Mouse (Mus musculus) urinary bladder, postnatal 4 days (tissue): ENCODE results near the gene Zfp296.
"Not testable (repeated sequence)": the region's sequence is repeated elsewhere in the genome, so short reads cannot be mapped to it uniquely, and the experiment has no call there.

ENCODE experiments used
- DNase-seq, 2 experiments: peaks; one replicate each; pipeline ENCODE4 v3.0.0; 2021 to 2022; ENCODE audit warnings: low spot score in 2 of 2

Zfp296 gene

DNA sequence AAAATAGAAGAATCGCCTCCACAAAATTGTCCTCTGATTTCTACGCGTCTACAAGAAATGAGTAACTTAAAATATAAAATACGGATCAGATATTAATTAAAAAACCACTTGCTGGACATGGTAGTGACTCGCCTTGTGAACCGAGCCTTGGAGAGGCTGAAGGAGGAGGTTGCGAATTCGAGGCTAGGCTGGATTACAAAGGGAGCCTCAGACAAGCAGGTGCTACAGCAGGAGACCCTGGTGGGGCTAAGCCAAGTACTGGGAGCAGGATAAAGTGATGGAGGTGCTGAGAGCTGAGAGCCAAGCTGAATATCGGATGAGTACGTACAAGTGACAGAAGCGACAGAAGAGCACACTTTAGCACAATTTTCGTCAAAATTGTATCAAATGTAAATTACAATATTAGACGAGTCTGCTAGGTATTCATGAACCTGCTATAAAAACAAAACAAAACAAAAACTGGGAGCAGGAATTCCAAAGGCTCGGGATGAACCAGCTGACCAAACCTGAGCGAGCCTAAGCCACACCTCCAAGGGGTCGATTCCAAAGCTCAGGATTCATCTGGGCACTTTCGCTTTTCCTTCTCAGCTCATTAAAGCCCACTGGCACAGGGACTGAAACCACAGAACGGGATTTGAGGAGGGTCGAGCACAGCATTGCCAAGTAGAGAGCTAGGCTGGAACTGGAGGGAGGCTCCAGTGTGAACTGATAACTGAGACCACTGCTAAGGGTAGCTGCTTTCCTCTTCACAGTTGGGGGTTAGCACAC, 14.3 kb upstream of the Zfp296 start, which contains the start of gene Ppp1r37:
Gene Ppp1r37, minus strand, starts transcription at position 434 of the 768 bp plus-strand sequence.
- no peak for DNase-seq

DNA sequence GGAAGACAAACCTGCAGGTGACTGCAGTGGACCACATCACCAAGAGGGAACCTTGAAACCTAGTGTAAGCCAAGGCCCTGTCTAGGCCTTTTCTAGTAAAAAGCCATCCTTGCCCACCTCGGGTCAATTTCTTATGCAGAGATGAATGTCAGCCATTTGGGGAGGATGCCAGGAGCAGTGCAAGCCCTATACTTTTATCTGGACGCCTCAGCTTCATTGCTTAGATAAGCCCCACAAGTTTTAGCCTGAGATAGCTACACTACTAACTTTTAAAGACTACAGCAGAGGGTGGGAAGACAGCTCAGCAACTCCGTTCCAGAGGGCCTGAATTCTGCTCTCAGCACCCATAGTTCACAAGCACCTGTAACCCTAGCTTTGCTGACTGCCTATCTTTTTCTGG, 13.2 kb upstream of the Zfp296 start:
- DNase-seq, result no peak

- DNase-seq, result no peak
Observed at GRCm38 (mm10) chr7:19564455-19564854, 12.6 kb upstream of the Zfp296 start.

DNA sequence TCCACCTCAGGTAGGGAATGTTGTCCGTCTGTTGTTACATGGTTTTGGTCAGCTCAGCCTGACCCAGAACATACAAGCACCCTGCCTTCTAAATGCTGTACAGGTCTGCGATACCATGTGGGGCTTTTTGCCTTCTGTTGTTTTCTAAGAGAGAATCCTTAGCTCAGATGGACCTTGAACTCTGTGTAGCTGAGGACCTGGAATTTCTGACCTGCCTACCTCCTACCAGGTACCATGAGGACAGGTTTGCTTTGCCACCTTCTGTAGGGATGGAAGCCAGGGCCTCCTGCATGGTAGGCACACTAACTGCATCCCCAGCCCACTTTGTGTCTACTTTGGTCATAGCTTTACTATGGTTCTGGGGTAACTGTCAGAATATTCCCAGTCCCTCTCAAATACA, 11.3 kb upstream of the Zfp296 start:
- no peak for DNase-seq

- DNase-seq, result no peak
Observed at GRCm38 (mm10) chr7:19567426-19567825, 9.7 kb upstream of the Zfp296 start.

DNA sequence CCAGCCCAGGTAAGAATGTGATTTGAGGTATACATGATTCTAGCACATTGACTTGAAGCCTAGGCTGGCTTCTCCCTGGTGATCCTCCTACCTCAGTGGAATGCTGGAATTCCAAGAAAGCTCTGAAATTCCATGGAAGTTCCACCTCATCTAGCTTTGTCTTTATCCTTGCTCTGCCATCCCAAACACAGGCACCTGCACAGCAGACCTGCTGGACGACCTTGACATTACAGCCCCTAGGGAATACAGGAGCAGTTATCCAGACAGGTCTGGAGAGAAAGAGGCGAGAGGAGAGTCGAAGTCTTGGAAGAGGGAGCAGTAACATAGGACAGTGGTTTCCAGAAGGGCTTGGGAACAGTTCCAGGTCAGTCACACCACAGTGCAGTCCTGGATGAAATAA, 7.4 kb upstream of the Zfp296 start:
- no peak for DNase-seq

DNA sequence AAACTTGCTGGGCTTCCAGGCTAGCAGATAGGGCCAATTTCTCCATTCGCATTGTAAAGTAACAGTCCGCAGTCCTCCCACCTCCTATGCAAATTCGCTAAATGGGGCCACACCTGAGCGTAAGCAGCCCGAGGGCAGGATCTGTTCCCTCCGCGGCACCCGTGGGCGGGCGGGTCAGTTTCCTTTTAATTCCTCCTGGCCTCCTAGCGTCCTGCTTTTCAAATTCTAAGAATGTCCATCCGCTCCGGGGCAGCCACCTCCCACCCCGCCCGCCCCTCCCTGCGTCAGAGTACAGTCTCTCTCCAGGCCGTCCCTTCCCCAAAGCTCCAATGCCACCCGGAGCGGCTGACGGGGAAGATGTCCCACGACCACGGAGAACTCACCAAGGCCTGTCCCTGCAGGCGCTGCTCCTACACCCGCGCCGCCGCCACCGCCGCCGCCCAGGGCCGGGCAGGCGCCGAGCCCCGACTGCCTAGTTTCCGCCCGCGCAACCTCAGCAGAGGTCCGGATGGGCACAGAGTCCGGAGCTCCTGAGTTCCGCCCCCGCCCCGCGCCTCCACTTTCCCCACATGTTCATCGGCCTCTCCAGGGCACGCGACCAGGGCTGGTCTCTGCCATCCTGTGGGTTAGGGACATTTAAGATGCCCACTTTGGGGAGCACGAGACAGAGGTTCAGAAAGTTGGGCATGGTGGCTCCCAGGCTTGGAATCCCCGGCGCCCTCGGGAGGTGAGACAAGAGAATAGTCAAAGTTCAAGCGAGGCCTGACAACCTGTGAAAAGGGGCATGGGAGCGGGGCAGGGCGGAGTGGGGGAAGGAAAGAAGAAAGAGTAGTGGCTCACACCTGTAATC, 3.9 kb upstream of the Zfp296 start:
- peak; percentile 77 to 84 for DNase-seq

DNA sequence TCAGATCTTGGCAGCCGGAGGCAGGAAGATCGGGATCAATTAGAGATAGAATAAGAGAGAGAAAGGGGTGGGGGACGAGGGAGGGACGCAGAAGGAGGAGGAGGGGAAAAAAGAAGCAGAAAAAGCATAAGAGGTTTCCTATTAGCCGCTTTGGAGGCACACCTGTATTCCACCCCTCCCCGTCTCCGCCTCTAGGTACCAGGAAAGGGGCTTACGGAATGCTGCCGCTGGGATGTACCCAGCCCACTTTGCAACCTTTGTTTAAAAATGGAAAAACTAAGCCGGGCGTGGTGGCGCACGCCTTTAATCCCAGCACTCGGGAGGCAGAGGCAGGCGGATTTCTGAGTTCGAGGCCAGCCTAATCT, 3.3 kb upstream of the Zfp296 start:
- no peak for DNase-seq

GRCm38 (mm10) chr7:19575559-19575958, 1.5 kb upstream of the Zfp296 start:
- no peak for DNase-seq

- DNase-seq, result no peak
Observed at GRCm38 (mm10) chr7:19577877-19578414, 859 bp downstream of the Zfp296 start.

DNA sequence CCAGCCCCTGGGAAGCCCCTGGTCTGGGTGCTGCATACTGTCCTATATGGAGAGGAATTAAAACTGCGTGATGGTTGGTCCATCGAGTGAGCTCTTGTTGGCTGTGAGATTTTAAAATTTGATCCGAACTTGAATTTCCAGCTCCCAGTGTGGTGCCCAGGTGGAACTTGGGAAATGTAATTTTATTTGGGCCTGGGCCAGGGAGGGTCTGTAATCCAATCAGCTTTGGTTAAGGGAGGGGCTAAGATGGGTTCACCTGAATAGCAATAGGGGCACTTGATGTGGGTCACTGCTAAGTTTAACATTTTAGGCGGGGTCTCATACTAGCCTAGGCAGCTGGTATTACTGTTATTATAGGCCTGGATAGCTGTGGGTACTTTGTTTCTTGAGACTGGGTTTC, 1.3 kb downstream of the Zfp296 start:
- DNase-seq, result no peak

DNA sequence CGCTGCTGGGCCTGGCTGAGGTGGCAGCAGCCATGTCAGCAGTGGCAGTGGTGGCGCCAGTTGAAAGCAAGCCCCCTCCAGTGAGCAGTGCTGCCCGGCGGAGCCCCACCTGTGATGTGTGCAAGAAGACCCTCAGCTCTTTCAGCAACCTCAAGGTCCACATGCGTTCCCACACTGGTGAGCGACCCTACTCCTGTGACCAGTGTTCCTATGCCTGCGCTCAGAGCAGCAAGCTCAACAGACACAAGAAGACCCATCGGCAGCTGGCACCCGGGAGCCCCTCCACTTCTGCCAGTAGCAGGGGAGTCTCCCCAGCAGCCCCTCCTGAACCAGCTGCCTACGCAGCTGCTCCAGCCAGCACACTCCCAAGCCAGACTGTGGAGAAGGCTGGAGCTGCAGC, 2.7 kb downstream of the Zfp296 start:
- no peak for DNase-seq

DNA sequence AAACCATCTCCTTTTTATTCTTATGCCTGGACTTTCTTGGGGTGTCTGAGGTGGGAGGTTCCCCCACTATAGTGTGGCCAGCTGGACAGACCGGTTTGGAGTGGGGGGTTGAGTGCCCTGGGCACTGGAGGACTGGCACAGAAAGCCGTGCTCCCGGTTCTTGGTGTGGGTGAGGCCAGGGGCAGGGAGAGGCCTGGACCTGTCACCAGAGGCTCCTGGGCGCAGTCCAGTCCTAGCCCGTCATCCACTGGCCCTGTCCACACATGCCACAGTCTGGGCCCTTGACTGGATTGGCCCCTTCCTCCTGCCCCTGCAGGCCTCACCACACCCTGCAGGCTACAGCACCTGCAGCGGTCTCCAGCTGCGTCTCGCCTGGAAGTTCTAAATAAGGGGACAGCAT, 3.5 kb downstream of the Zfp296 start:
- peak in 1 of 2 experiments; percentile 64 for DNase-seq

GRCm38 (mm10) chr7:19586269-19586668, 9.2 kb downstream of the Zfp296 start:
- DNase-seq, result no peak

GRCm38 (mm10) chr7:19589207-19589606, 12.1 kb downstream of the Zfp296 start:
- DNase-seq, result no peak

DNA sequence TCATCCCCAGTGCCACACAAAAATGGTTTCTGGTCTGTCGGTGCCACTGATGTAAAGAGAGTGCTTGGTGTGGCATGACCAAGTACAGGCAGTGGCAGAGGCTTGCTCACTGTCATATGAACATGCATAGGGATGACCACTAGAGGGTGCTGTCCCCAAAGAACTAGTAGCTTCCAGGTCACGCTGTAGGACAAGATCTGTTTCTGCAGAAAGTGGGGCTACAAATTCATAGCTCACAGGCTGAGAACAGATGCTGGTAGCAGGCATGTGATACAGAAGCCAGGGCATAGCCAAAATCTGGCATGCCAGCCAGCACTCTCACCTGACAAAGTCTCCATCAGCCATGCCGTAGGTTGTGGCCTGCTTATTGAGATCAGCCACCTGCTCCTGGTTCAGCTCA, 12.8 kb downstream of the Zfp296 start:
- peak in 1 of 2 experiments; percentile 42 for DNase-seq

DNA sequence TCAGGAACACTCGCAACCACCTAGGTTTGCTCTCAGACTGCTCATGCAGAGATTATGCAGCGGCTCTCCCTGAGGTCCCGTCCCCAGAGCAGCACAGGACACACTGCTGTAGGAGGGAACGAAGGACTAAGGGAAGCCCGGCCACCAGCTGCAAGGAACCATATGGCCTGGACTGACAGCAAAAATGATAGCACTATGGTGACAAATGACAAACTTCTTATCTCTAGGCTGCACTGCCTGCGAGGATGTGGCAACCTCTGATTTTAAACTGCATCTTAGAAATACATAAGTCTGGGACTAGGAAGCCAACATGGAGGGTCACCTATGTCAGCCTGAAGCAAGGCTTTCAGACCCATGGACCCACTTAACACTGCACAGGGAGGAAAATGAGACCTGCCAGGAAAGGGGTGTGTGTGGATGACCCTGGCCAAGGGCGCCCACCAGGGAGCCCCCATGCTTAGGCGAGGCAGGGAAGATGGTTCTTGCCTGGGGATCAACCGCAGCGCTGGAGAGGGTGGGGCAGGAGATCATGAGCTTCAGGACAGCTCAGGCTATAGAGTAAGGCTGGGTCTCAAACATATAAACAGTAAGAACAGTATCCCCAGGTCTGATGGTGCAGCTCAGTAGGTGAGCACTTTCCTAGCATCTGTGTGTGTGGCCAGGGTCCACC, 16.1 kb downstream of the Zfp296 start:
- no peak for DNase-seq

GRCm38 (mm10) chr7:19600562-19600961, 23.5 kb downstream of the Zfp296 start:
- DNase-seq, result no peak

GRCm38 (mm10) chr7:19603055-19603454, 26.0 kb downstream of the Zfp296 start:
- no peak for DNase-seq

DNA sequence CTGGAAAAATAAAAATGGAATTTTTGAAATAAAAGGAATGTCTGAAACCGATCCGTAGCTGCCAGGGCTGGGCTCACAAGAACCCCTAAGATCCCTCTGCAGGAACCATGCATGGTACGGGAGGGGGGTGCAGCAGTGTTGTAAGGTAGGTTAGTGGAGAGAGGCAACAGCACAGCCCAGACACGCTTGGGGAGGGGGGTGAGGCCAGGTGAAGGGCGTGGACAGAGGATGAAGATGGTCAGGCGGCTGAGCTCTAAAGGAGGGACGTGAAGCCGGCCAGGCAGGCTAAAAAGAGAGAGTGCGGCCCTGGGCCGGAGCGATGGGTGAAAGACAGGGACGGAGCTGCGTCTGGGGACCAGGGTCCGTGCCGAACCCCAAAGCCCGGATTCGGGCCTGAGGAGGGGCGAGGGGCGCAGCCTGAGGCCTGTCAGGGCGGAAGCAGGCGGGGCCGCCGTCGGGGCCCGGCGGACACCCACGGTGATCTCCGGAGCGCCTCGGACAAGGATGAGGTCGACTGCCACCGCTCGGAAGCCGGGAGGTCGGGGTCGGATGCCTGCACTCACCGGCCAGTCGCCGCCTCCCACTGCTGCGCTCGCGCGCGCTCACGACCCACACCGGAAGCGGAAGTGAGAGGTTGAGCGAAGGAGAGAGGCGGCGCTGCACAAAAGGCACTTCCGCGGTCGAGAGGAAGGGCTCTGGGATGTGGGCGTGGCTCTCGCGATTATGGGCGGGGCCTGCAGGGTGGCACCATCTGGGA, 26.9 kb downstream of the Zfp296 start, which contains the start of gene Clasrp:
Gene Clasrp, minus strand, starts transcription at position 638 of the 757 bp plus-strand sequence.
- peak; percentile 94 to 98 for DNase-seq

DNA sequence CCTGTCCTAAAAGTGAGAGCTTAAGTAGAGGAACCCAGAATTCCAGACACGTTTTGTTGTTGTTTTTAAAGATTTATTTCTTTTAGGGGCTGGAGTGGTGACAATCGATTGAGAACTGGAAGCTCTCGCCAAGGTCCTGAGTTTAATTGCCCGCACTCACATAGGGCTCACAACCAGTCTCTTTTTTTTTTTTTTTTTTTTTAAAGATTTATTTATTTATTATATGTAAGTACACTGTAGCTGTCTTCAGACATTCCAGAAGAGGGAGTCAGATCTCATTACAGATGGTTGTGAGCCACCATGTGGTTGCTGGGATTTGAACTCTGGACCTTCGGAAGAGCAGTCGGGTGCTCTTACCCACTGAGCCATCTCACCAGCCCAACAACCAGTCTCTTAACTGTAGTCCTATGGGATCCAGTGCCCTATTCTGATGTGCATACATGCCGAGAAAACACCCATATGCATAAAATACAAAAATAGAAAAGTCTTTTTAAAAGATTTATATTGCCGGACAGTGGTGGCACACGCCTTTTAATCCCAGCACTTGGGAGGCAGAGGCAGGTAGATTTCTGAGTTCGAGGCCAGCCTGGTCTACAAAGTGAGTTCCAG, 27.6 kb downstream of the Zfp296 start:
- DNase-seq, result not testable (repeated sequence)
